Mouse (Mus musculus): Measurements from ENCODE around the gene Gm3259.
"Not testable (repeated sequence)": the region's sequence is repeated elsewhere in the genome, so short reads cannot be mapped to it uniquely, and the experiment has no call there.

Gene Gm3259

DNA sequence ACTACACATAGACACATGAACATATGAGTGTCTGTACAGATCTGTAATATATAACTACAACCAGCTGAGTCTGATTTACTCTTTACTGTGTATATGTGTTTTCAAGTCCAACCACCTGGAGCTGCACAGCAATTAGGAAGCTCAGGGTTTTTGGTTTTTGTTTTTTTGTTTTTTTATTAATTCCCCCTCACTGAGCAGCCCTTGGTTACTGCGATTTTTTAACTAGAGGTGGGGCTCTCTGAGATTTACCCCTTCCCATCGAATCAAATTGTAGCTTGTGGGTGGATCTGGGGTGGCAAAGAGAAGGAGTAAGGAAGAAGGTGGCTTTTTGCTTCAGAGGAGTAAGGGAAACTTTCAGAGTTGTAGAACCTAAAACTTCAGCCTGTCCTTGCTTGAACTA lies at the start of gene Gm3259:
Gene Gm3259, plus strand, starts transcription at position 301 of the 400 bp plus-strand sequence.
- not testable (repeated sequence) for DNase-seq (ENCODE audit: extremely low read depth, low read depth)

DNA sequence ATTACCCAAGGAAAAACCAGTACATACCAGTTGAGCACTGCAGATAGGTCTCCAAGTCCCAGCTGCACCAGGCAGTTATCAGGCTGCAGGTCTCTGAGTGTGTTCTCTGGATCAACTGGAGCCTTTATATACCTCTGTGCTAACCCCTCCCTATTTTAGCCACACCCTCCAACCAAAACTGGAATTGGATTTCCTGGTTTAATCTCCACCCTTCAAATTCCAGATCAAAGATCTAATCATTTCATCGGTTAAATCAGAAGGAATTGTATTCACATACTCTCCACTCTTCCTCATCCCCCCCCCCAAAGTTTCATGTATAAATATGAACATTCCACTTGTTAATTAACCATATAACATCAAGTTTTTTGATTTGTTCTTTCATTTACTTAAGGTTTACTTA lies 33.0 kb upstream of the Gm3259 start, which contains the start of gene Gm10424:
Gene Gm10424, minus strand, starts transcription at position 101 of the 400 bp plus-strand sequence.
- not testable (repeated sequence) for DNase-seq (ENCODE audit: extremely low read depth, low read depth)
